Mouse (Mus musculus) monocyte, adult 2 months (primary cell): ENCODE measurements around the gene Sp1.

ENCODE experiments used
- DNase-seq, 2 experiments: peaks; one replicate each; pipeline ENCODE4 v3.0.0; 2022; ENCODE audit warnings: low spot score in 2 of 2, low read depth in 1 of 2

Gene Sp1

DNA sequence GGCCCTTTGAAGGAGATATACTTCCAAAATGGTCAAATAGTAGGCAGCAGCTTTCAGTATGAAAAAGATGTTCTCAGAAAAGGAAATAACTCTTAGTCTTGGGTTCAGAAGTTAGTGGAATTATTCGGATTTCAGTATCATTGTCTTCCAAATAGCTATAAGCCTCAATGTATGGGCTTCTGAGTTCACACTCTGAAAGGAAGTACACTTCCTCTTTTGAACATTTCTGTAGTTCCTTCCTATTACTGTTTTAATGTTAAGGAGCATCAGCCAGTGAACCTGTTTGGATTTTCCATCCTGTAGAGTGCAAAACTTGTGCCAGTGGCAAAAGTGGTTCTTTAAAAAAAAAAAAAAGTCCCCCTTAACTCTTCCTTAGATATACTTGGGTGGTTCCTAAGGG is 26.1 kb downstream of the Sp1 start:
- DNase-seq: no peak

- no peak for DNase-seq
Measured at GRCm38 (mm10) chr15:102433173-102433572, 27.2 kb downstream of the Sp1 start.

DNA sequence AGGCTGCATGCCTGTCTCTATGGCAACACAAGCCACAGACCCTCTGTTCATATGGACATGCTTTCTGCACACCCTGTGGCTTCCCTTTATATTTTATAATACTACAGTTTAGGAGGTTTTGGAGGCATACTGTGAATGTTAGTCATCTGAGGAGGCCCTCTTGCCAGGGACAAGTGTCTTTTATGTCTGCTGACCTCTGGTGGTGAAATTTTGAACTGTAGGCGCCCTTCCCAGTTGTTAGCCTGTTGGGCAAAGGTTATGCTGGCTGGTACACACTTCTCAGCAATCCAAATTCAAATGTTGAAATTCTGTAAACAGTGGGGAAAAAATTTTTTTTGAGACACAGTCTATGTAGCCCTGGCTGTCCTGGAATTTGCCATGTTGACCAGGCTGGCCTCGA is 36.5 kb downstream of the Sp1 start:
- peak; percentile 31 to 67 for DNase-seq

DNA sequence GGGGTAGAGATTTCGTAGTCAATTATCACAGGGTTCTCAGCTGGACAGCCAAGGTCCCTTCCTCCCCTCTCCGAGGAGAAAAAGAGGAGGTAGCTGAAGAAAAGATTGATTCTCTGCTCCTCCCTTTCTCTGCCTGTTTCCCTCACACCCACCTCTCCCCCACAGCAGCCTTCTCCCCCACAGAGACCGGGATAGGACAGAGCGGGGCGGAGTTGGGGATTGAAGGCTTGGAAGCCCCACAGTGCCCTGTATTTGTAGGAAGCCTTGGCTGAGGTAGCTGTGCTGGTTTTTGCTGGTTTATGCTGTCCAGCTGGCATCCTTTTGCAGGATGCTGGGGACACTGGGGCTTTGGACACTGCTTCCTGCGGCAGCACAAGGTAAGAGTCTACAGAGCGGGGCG is 39.2 kb downstream of the Sp1 start, which contains the start of gene Amhr2:
Amhr2 (plus strand) TSS at position 222 of the 400 bp plus-strand sequence.
- no peak for DNase-seq

GRCm38 (mm10) chr15:102446448-102446847 is 40.5 kb downstream of the Sp1 start:
- DNase-seq: no peak

GRCm38 (mm10) chr15:102449366-102449765 is 43.4 kb downstream of the Sp1 start:
- no peak for DNase-seq

- no peak for DNase-seq
Measured at GRCm38 (mm10) chr15:102450928-102451327, 45.0 kb downstream of the Sp1 start.

GRCm38 (mm10) chr15:102451666-102452430 is 45.9 kb downstream of the Sp1 start:
- DNase-seq: no peak

DNA sequence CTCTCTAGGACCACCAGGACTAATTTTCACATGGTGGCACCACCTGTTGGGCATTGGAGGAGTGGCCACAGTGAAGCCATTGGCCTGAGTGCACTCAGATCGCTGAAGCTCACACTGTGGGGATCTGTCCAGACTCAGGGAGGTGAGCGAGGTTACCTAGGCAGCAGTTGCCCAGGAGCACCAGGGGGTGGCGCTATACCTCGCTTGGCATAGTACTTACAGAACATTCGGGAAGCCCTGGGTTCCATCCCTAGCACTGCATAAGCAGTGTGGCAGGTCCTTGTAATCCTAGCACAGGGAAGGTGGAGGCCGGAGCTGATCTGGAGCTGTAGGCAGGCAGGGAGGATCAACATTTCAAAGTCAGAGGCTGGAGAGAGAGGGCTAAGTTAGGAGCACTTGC is 50.0 kb downstream of the Sp1 start:
- no peak for DNase-seq

GRCm38 (mm10) chr15:102458050-102458736 is 52.2 kb downstream of the Sp1 start:
- no peak for DNase-seq

GRCm38 (mm10) chr15:102458904-102459317 is 53.0 kb downstream of the Sp1 start, which contains the start of gene Prr13:
Gene Prr13, plus strand, starts transcription at chr15:102459028.
- DNase-seq: peak; percentile 78 to 80

DNA sequence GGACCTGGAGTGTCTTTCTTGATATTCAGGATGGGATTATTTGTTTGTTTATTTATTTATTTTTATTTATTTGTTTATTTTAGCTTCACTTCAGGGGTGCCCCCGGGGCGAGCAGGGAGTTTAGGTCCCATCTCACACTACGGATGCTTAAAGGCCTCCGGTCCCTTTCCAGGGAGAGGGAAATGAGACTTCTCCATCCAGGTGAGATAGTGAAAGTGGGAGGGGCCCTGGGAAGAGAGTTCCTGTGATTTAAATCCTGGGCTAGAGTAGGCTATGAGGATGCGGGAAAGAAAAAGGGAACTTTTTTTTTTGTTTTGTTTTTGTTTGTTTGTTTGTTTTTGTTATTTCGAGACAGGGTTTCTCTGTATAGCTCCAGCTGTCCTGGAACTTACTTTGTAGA is 53.4 kb downstream of the Sp1 start:
- DNase-seq: no peak

DNA sequence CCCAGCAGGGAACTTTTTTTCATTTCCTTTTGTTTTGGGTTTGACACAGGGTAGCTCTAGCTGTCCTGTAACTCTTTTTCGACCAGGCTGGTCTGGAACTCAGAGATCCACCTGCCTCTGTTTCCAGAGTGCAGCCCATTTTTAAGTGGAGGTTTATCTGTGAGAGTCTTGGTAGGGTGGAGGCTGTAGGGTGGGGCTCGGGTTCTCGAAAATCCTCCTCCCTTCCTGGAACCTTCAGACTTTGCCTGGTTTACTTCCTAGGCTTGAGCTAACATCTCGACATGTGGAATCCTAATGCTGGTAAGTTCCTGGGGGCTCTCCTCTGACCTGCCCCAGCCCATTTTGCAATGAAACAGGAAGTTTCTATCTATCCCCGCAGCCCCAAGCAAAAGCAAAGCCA is 53.9 kb downstream of the Sp1 start:
- no peak for DNase-seq

DNA sequence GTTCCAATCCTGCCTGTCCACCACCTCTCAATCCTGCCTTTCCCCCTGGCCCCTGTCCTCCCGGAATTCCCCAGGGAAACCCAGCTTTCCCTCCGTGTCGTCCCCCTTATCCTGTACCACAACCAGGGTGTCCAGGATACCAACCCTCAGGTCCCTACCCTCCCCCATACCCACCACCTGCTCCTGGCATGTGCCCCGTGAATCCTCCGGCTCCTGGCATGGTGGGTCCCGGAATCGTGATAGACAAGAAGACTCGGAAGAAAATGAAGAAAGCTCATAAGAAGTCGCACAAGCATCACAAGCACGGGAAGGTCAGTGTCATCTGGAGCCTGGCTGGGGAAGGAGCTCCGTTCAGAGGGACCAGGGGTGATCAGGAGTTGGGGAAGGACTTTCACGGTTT is 54.5 kb downstream of the Sp1 start:
- DNase-seq: no peak

DNA sequence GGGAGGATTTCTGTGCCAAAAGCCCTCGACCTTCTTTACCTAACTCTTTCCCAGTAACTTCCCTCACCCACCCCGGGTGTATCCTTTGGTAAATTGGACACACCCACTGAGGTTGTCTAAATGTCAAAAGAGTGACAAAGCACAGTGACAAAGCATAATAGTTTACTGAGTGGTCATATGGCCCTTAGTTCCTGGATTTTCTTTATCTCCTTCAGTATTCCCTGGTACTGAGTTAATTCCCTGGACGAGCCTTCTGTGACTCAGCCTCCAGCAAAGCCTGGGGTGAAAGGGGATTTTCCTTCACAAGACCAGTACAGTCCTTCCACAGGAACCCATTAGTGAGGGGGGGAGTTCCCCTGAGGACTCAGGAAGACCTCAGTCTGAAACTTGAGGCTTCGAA is 55.0 kb downstream of the Sp1 start:
- no peak for DNase-seq

DNA sequence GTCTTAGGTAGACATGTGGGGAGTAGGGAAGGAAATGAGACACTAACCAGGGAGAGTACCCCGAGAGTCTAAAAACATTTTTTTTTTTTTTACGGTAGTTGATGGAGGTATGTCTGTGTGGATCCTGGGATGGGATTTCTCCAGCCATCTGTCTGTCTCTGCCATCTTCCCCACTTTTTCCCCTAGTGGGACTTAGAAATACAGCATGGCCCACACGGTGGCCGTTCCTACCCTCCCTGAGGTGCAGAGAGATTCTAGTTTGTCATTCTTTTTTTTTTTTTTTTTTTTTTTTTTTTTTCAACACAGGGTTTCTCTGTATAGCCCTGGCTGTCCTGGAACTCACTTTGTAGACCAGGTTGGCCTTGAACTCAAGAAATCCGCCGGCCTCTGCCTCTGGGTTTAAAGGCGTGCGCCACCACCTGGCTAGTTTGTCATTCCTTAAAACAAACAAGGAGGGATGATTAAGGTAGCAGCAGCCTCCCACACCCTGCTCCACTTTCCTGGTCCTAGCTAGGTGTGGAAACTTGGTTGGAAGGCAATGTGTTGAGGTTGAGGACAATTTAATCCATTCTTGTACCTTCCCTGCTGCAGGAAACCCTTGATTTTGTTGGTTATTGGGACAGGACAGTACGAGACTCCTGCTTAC is 55.6 kb downstream of the Sp1 start:
- DNase-seq: no peak

GRCm38 (mm10) chr15:102463666-102464065 is 57.7 kb downstream of the Sp1 start:
- DNase-seq: no peak

- DNase-seq: no peak
Measured at GRCm38 (mm10) chr15:102468675-102469370, 62.9 kb downstream of the Sp1 start.

- peak; percentile 92 to 93 for DNase-seq
Measured at GRCm38 (mm10) chr15:102470183-102470604, 64.3 kb downstream of the Sp1 start, which contains the start of gene Pcbp2. Gene Pcbp2, plus strand, starts transcription at chr15:102470539.

- DNase-seq: peak in 1 of 2 experiments; percentile 51
Measured at GRCm38 (mm10) chr15:102470605-102471294, 64.8 kb downstream of the Sp1 start.

GRCm38 (mm10) chr15:102471295-102471645 is 65.3 kb downstream of the Sp1 start:
- DNase-seq: no peak
